Mouse (Mus musculus): Measurements from ENCODE around the gene Cstl1. TPM values are rescaled to one million over a fixed set of nuclear protein-coding genes. Genes with fewer than 3 reads are reported as not detected.
A peak's percentile ranks its signal among the peaks of the same experiment; 100 is the strongest.

The Cstl1 gene
- total RNA-seq, 1 experiment = not detected

GRCm38 (mm10) chr2:148743001-148743400, 7.2 kb upstream of the Cstl1 start:
- TF ChIP-seq CHD2 (IDR thresholded peaks at IDR 0.05; ENCODE audit: low read depth, low read length) = no peak
- TF ChIP-seq MAFK (IDR thresholded peaks at IDR 0.05; ENCODE audit: insufficient read depth, low read depth, low read length) = no peak
- no peak for TF ChIP-seq ZNF384 (IDR thresholded peaks at IDR 0.05; ENCODE audit: low read depth, low read length)
- no peak for TF ChIP-seq ZC3H11A (IDR thresholded peaks at IDR 0.05; ENCODE audit: borderline replicate concordance, low read depth, low read length)
- TF ChIP-seq HCFC1 (IDR thresholded peaks at IDR 0.05; ENCODE audit: borderline replicate concordance, insufficient read depth, low read length) = no peak
- no peaks in the 10 kb centered on the region for H3K4me1 ChIP-seq (ENCODE audit: control insufficient read depth in 2 of 2, insufficient read depth in 2 of 2, low read length in 2 of 2, poor library complexity in 1 of 2)
- no peak for DNase-seq (ENCODE audit: low read depth, low spot score)
- H3K27ac ChIP-seq (ENCODE audit: insufficient read depth, low read depth, low read length, poor library complexity, severe bottlenecking) = no peak overlapping the region
- H3K4me3 ChIP-seq (ENCODE audit: insufficient read depth in 1 of 2, low read depth in 1 of 2, low read length in 2 of 2, poor library complexity in 1 of 2, severe bottlenecking in 1 of 2) = no peak overlapping the region
- H3K9ac ChIP-seq (ENCODE audit: insufficient read depth, low read depth, low read length, poor library complexity, severe bottlenecking) = no peak overlapping the region
- no peaks in the 10 kb centered on the region for H3K36me3 ChIP-seq (ENCODE audit: control insufficient read depth, insufficient read depth, low read length, poor library complexity, severe bottlenecking)
- in situ Hi-C loops (cut with MboI; ENCODE audit: low sequenced_read_pairs in 2 of 2, unreplicated experiment in 2 of 2) = no loop called here
- no peaks in the 10 kb centered on the region for H3K9me3 ChIP-seq (ENCODE audit: control insufficient read depth, insufficient read depth, low read depth, low read length)

- Histone ChIP-seq H3K9me3 (ENCODE audit: control insufficient read depth, insufficient read depth, low read depth, low read length) (no peaks in the 10 kb centered on the region), H3K4me3 (ENCODE audit: insufficient read depth in 1 of 2, low read depth in 1 of 2, low read length in 2 of 2, poor library complexity in 1 of 2, severe bottlenecking in 1 of 2) (no peak overlapping the region), H3K36me3 (ENCODE audit: control insufficient read depth, insufficient read depth, low read length, poor library complexity, severe bottlenecking) (no peaks in the 10 kb centered on the region), H3K4me1 (ENCODE audit: control insufficient read depth in 2 of 2, insufficient read depth in 2 of 2, low read length in 2 of 2, poor library complexity in 1 of 2) (no peaks in the 10 kb centered on the region), H3K27ac (ENCODE audit: insufficient read depth, low read depth, low read length, poor library complexity, severe bottlenecking) (no peak overlapping the region), H3K9ac (ENCODE audit: insufficient read depth, low read depth, low read length, poor library complexity, severe bottlenecking) (no peak overlapping the region)
- no peak for DNase-seq (ENCODE audit: low read depth, low spot score)
- TF ChIP-seq ZC3H11A (IDR thresholded peaks at IDR 0.05; ENCODE audit: borderline replicate concordance, low read depth, low read length) (no peak), HCFC1 (IDR thresholded peaks at IDR 0.05; ENCODE audit: borderline replicate concordance, insufficient read depth, low read length) (no peak), CHD2 (IDR thresholded peaks at IDR 0.05; ENCODE audit: low read depth, low read length) (no peak), ZNF384 (IDR thresholded peaks at IDR 0.05; ENCODE audit: low read depth, low read length) (no peak), MAFK (IDR thresholded peaks at IDR 0.05; ENCODE audit: insufficient read depth, low read depth, low read length) (no peak)
- in situ Hi-C loops (cut with MboI; ENCODE audit: low sequenced_read_pairs in 2 of 2, unreplicated experiment in 2 of 2) = no loop called here
These were observed 6.2 kb upstream of the Cstl1 start for GRCm38 (mm10) chr2:148743846-148744407.

- H3K4me1 ChIP-seq (ENCODE audit: control insufficient read depth in 2 of 2, insufficient read depth in 2 of 2, low read length in 2 of 2, poor library complexity in 1 of 2) = no peaks in the 10 kb centered on the region
- H3K4me3 ChIP-seq (ENCODE audit: insufficient read depth in 1 of 2, low read depth in 1 of 2, low read length in 2 of 2, poor library complexity in 1 of 2, severe bottlenecking in 1 of 2) = peak overlapping the region in 1 of 2 experiments; percentile 48; a peak in 2 of 4 replicates
- H3K27ac ChIP-seq (ENCODE audit: insufficient read depth, low read depth, low read length, poor library complexity, severe bottlenecking) = no peak overlapping the region
- TF ChIP-seq MAFK (IDR thresholded peaks at IDR 0.05; ENCODE audit: insufficient read depth, low read depth, low read length) = no peak
- no peak for TF ChIP-seq CHD2 (IDR thresholded peaks at IDR 0.05; ENCODE audit: low read depth, low read length)
- no peak for TF ChIP-seq ZNF384 (IDR thresholded peaks at IDR 0.05; ENCODE audit: low read depth, low read length)
- TF ChIP-seq HCFC1 (IDR thresholded peaks at IDR 0.05; ENCODE audit: borderline replicate concordance, insufficient read depth, low read length) = no peak
- TF ChIP-seq ZC3H11A (IDR thresholded peaks at IDR 0.05; ENCODE audit: borderline replicate concordance, low read depth, low read length) = no peak
- H3K36me3 ChIP-seq (ENCODE audit: control insufficient read depth, insufficient read depth, low read length, poor library complexity, severe bottlenecking) = no peaks in the 10 kb centered on the region
- peak; percentile 86 for DNase-seq (ENCODE audit: low read depth, low spot score)
- in situ Hi-C loops (cut with MboI; ENCODE audit: low sequenced_read_pairs in 2 of 2, unreplicated experiment in 2 of 2) = loop anchor here in 1 of 2 experiments (5.0 kb wide), 1 partner anchor 150 kb away; no protein-coding TSS in a partner anchor
- H3K9ac ChIP-seq (ENCODE audit: insufficient read depth, low read depth, low read length, poor library complexity, severe bottlenecking) = no peak overlapping the region
- H3K9me3 ChIP-seq (ENCODE audit: control insufficient read depth, insufficient read depth, low read depth, low read length) = no peaks in the 10 kb centered on the region
These were observed 2.0 kb downstream of the Cstl1 start for GRCm38 (mm10) chr2:148751893-148752813.

- no peak overlapping the region for H3K4me3 ChIP-seq (ENCODE audit: insufficient read depth in 1 of 2, low read depth in 1 of 2, low read length in 2 of 2, poor library complexity in 1 of 2, severe bottlenecking in 1 of 2)
- DNase-seq (ENCODE audit: low read depth, low spot score) = no peak
These were observed 4.2 kb downstream of the Cstl1 start for GRCm38 (mm10) chr2:148754310-148754846.

More at GRCm38 (mm10) chr2:148754310-148754846, 4.2 kb downstream of the Cstl1 start:
- Histone ChIP-seq H3K27ac (ENCODE audit: insufficient read depth, low read depth, low read length, poor library complexity, severe bottlenecking) (no peak overlapping the region), H3K9me3 (ENCODE audit: control insufficient read depth, insufficient read depth, low read depth, low read length) (no peaks in the 10 kb centered on the region), H3K9ac (ENCODE audit: insufficient read depth, low read depth, low read length, poor library complexity, severe bottlenecking) (no peak overlapping the region), H3K36me3 (ENCODE audit: control insufficient read depth, insufficient read depth, low read length, poor library complexity, severe bottlenecking) (no peaks in the 10 kb centered on the region), H3K4me1 (ENCODE audit: control insufficient read depth in 2 of 2, insufficient read depth in 2 of 2, low read length in 2 of 2, poor library complexity in 1 of 2) (no peaks in the 10 kb centered on the region)
- in situ Hi-C loops (cut with MboI; ENCODE audit: low sequenced_read_pairs in 2 of 2, unreplicated experiment in 2 of 2) = loop anchor here in 1 of 2 experiments (5.0 kb wide), 1 partner anchor 148 kb away; no protein-coding TSS in a partner anchor
- TF ChIP-seq ZC3H11A (IDR thresholded peaks at IDR 0.05; ENCODE audit: borderline replicate concordance, low read depth, low read length) (no peak), HCFC1 (IDR thresholded peaks at IDR 0.05; ENCODE audit: borderline replicate concordance, insufficient read depth, low read length) (no peak), ZNF384 (IDR thresholded peaks at IDR 0.05; ENCODE audit: low read depth, low read length) (no peak), MAFK (IDR thresholded peaks at IDR 0.05; ENCODE audit: insufficient read depth, low read depth, low read length) (no peak), CHD2 (IDR thresholded peaks at IDR 0.05; ENCODE audit: low read depth, low read length) (no peak)
